Mouse (Mus musculus): ENCODE measurements around the gene Dis3l2.

The Dis3l2 gene

DNA sequence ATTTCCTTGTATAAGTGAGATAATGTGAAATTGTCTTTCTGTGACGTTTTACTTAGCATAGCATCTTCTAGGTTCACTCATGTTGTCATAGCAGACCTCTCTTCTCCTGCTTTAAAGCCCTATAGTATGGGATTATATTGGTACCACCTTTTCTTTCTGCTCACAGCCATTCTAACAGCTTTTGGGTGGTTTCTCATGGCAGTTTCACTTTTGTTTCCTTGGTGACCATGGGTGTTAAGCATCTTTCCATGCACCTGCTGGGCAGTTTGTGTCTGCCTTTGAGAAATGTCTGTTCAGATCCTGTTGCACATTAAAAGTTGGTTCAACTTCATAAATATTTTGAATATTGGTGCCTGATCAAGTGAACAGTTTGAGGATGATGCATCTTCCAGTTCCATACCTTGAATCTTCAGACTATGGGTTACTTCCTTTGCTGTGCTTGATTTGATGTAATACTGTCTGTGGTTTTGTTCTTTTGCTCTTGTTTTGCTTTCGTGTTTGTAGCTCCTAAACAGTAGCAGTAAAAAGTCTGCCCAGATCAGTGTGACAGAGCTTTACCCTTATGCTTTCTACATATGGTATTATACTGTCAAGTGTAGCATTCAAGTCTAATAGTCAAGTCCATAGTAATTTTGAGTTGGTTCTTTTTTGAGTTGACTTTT, 29.7 kb downstream of the Dis3l2 start:
- in situ Hi-C loops (cut with MboI, MseI): no loop called here

GRCm38 (mm10) chr1:86736414-86736813, 32.8 kb downstream of the Dis3l2 start:
- in situ Hi-C loops (cut with MboI, MseI): no loop called here

GRCm38 (mm10) chr1:86742896-86743295, 39.3 kb downstream of the Dis3l2 start:
- in situ Hi-C loops (cut with MboI, MseI): no loop called here

- in situ Hi-C loops (cut with MboI, MseI): no loop called here
Measured at GRCm38 (mm10) chr1:86747034-86747433, 43.4 kb downstream of the Dis3l2 start.

GRCm38 (mm10) chr1:86750094-86750493, 46.5 kb downstream of the Dis3l2 start:
- in situ Hi-C loops (cut with MboI, MseI): no loop called here

DNA sequence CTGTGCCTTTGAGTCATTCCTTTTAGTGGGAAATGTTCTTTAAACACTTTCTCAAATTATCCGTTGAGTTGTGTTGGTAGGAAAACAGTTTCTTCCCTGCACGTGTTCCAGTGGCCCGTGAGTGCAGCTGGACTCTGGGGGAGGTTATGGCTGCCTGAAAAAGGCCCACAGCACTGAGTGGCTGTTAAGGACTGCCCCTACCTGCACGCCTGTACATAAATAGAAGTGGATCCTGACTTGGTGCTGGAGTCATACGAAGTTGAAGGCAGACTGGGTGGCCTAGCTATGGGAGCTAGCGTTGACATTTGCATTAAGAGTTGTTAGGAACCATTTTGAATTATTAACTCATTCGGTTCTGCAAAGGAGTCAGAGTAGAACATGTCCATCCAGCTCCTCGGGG, 49.8 kb downstream of the Dis3l2 start:
- in situ Hi-C loops (cut with MboI, MseI): no loop called here

DNA sequence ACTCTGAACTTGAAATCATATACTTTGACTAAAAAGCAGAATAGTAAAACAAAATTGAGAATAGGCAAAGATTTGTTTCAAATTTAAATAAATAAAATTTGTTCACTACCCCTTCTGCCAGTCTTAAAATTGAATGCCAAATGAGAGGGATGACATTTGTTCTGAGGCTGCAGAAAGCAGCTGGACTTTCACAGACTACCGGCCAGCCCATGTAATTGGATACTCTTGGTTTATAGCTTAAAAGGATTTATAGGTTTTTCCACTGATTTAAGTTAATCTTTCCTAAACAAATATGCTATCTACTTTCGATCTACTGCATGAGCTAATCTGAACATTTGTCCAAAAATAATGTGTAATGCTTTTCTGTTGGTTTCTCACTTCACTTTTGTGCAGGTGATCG, 50.7 kb downstream of the Dis3l2 start:
- in situ Hi-C loops (cut with MboI, MseI): no loop called here

- in situ Hi-C loops (cut with MboI, MseI): no loop called here
Measured at GRCm38 (mm10) chr1:86758091-86758490, 54.5 kb downstream of the Dis3l2 start.

- in situ Hi-C loops (cut with MboI, MseI): no loop called here
Measured at GRCm38 (mm10) chr1:86762161-86762560, 58.6 kb downstream of the Dis3l2 start.

DNA sequence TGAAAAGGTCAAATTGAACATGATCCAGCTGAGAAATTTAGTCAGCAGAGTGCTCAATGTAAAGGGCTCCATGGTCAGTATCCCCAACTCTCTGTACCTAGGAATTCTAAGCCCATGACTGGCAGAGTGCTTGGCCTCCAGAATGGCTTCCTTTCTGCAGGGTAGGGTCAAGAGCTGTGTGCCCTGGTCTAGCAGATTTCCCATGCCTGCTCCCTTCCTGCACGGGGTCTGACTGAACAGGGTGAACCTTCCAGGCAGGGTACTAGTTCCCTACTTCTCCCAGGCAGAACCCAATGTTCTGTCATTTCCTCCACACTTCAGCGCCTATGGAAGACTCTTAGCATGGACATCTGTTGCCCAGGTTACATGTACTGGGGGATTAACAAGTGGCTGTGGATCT, 97.6 kb downstream of the Dis3l2 start:
- in situ Hi-C loops (cut with MboI, MseI): no loop called here

DNA sequence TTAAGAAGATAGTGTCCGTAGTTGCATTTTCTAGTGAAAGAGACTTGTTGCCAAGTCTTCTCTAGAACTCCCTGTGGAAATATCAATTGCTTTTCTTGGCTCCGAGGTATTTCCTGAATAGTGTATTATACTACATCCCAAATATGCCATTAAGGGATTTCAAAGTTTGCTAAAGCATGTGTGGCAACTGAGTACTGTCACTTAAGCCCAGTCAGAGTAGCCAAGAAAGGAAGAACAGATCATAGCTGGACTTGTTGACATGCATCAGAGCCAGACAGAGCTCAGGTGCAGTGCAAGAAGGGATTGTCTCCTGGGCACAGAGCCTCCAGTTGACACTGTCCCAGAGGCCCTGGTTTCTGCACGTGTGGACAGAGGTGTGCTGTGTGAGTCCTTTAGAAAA, 108.1 kb downstream of the Dis3l2 start:
- in situ Hi-C loops (cut with MboI, MseI): no loop called here

- in situ Hi-C loops (cut with MboI, MseI): no loop called here
Measured at GRCm38 (mm10) chr1:86822266-86822665, 118.7 kb downstream of the Dis3l2 start.

- in situ Hi-C loops (cut with MboI, MseI): no loop called here
Measured at GRCm38 (mm10) chr1:86834351-86834987, 130.9 kb downstream of the Dis3l2 start.

DNA sequence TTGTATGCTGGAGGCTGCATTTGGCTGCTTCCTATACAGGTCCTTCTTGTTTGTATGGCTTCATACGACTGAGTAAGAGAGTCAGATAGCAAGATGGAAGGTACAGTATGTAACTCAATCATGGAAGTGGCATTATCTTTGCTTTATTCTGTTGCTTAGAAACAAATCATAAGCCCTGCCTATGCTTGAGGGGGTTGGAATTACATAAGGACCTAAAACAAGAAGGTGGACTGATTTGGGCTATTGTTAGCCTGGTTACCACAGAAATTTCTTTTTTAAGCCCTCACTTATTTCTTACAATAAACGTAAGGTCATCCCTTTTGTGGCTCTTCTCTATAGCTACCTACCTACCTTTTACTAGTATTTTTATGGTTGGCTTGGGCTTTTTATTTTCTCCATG, 131.4 kb downstream of the Dis3l2 start:
- in situ Hi-C loops (cut with MboI, MseI): no loop called here

DNA sequence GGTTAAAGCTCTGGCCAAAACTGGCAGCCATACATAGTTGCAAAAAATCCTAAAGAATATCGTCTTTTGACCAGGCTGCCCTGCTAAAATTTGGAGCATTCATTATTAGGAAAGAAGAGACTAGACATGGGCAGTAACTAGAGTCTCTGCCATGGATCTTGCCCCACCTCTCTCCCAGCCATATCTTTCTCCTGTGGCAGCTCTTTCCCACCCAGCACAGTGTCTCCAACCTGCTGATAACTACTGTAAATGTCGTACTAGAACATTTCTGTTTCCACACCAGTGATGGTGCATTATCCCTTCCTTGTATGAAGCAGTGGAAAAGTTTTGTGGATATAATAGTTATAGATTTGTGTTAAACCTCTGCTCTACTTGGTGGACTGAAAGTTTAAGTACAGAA, 147.1 kb downstream of the Dis3l2 start:
- in situ Hi-C loops (cut with MboI, MseI): no loop called here

GRCm38 (mm10) chr1:86858876-86859275, 155.3 kb downstream of the Dis3l2 start:
- in situ Hi-C loops (cut with MboI, MseI): no loop called here

- in situ Hi-C loops (cut with MboI, MseI): no loop called here
Measured at GRCm38 (mm10) chr1:86859371-86859770, 155.8 kb downstream of the Dis3l2 start.

GRCm38 (mm10) chr1:86873745-86874144, 170.1 kb downstream of the Dis3l2 start:
- in situ Hi-C loops (cut with MboI, MseI): no loop called here

- in situ Hi-C loops (cut with MboI, MseI): no loop called here
Measured at GRCm38 (mm10) chr1:86878743-86879142, 175.1 kb downstream of the Dis3l2 start.

GRCm38 (mm10) chr1:86879547-86879946, 175.9 kb downstream of the Dis3l2 start:
- in situ Hi-C loops (cut with MboI, MseI): no loop called here

DNA sequence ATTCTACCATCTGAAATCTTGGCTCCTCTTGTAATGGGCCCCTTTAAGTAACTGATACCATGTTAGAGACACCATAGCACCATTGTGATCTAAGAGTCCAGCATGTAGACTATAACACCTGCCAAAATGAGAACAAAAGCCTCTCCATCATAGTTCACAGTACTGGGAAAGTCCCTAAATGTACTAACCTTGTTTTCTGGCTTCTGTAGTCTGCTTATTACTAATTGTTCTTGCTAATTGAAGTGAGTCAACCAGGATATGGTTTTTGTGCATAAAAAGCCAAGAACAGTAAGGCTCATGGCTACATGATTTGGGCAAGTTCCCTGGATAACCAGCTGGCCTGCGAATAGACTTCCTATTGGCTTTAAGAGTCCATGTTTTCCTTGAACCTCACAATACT, 183.5 kb downstream of the Dis3l2 start:
- in situ Hi-C loops (cut with MboI, MseI): no loop called here

DNA sequence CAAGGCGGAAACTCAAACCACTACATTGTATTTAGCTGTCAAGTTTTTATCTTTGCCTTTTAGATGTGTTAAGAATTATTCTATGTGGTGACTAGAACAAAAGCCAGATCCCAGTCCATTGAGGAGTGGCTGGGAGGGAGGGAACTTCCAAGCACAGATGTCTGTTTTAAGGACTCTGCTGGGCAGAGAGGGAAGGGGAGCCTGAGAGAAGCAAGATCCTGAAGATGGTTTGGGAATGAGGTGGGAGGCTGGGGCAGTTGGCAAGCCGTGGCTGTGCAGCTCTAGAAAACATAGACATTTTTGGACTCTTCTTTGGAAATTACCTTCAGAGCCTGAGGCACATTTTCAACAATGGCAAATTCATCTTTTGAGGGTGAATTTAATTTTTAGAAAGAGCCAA, 208.9 kb downstream of the Dis3l2 start:
- in situ Hi-C loops (cut with MboI, MseI): no loop called here

GRCm38 (mm10) chr1:86913896-86914295, 210.3 kb downstream of the Dis3l2 start:
- in situ Hi-C loops (cut with MboI, MseI): no loop called here

- in situ Hi-C loops (cut with MboI, MseI): no loop called here
Measured at GRCm38 (mm10) chr1:86914697-86915096, 211.1 kb downstream of the Dis3l2 start.

Data from T-helper 1 cell (primary cell).